Comparison of ENCODE assay signal across 10 mouse cellular contexts in genomic region chr16:25683531-25684248, GRCm38 (mm10). TPM values are rescaled to one million over a fixed set of nuclear protein-coding genes. Genes with fewer than 3 reads are reported as not detected.
DNase-seq lines count a peak whose midpoint lies in the region; ATAC-seq and TF ChIP-seq lines count a peak whose summit lies in the region.
"Had no signal": no experiment of that assay in that cellular context is flagged by ENCODE, and none has a peak within 500 bp of the region (broad histone marks: within the 10 kb centered on the region; RNA-seq: fewer than 3 reads in every experiment).

TSS of gene Trp63 (plus strand) at chr16:25683763.

- no peaks in the 10 kb centered on the region for H3K27me3 ChIP-seq in heart, embryonic 12.5 days (replicated peaks)
- no peaks in the 10 kb centered on the region for H3K27me3 ChIP-seq in limb, embryonic 13.5 days
- H3K27me3 ChIP-seq in intestine, embryonic 16.5 days (replicated peaks; ENCODE audit: control insufficient read depth, insufficient read depth, low read length): no peaks in the 10 kb centered on the region

- intact Hi-C loops in left cerebral cortex, postnatal 4 days (cut with DNase I): no loop called here
- intact Hi-C loops in left cerebral cortex, postnatal 36 days (cut with DNase I): loop anchor here (5.0 kb wide), 1 partner anchor 96 kb away; no protein-coding TSS in a partner anchor

- 0 out of 2 replicates have a peak within 1 kb of the TSS, but pooled peaks have one; percentile 27 for H3K27ac ChIP-seq in heart, embryonic 12.5 days (ENCODE audit: poor library complexity, severe bottlenecking)
- H3K27ac ChIP-seq in ES-E14 (ENCODE audit: insufficient read depth, low read depth, low read length, poor library complexity, severe bottlenecking): no peak within 1 kb of the TSS
- no peak within 1 kb of the TSS for H3K27ac ChIP-seq in limb, embryonic 13.5 days
- H3K27ac ChIP-seq in intestine, embryonic 16.5 days (ENCODE audit: low read length): no peak within 1 kb of the TSS

- no peak for DNase-seq in heart, adult 8-10 months (ENCODE audit: low spot score)
- DNase-seq in ES-E14 (ENCODE audit: low read depth, low spot score): no peak
- DNase-seq in gastrocnemius, adult 8-10 months (ENCODE audit: low spot score in 2 of 2): peak; percentile 19 to 33
- DNase-seq in left cerebral cortex, postnatal 4 days: no peak
- no peak for DNase-seq in left cerebral cortex, postnatal 36 days (ENCODE audit: low spot score in 2 of 2)
- DNase-seq: lung, adult 18-20 months had no signal

- H3K9me3 ChIP-seq in heart, embryonic 12.5 days (replicated peaks): no peaks in the 10 kb centered on the region
- no peaks in the 10 kb centered on the region for H3K9me3 ChIP-seq in ES-E14 (ENCODE audit: control insufficient read depth, insufficient read depth, low read depth, low read length)
- H3K9me3 ChIP-seq in limb, embryonic 13.5 days: no peaks in the 10 kb centered on the region
- H3K9me3 ChIP-seq in intestine, embryonic 16.5 days (ENCODE audit: control insufficient read depth, low read length): no peaks in the 10 kb centered on the region

- ATAC-seq in heart, embryonic 12.5 days (ENCODE audit: insufficient number of reproducible peaks, low FRiP score): no peak
- ATAC-seq in limb, embryonic 13.5 days (ENCODE audit: low FRiP score, low read depth): no peak
- ATAC-seq in intestine, embryonic 16.5 days: no peak
- ATAC-seq: inflammation-experienced regulatory T-cells, adult 6 months had no signal

- peaks cover 3% of the 10 kb centered on the region; the same call in 1 of the 2 replicates for H3K4me1 ChIP-seq in heart, embryonic 12.5 days (replicated peaks)
- no peaks in the 10 kb centered on the region for H3K4me1 ChIP-seq in ES-E14 (ENCODE audit: control insufficient read depth in 2 of 2, insufficient read depth in 2 of 2, low read length in 2 of 2, poor library complexity in 1 of 2)
- peaks cover 9% of the 10 kb centered on the region for H3K4me1 ChIP-seq in limb, embryonic 13.5 days
- no peaks in the 10 kb centered on the region for H3K4me1 ChIP-seq in intestine, embryonic 16.5 days (ENCODE audit: control insufficient read depth, insufficient read depth, low read length)

- H3K4me3 ChIP-seq in heart, embryonic 12.5 days: peak within 1 kb of the TSS; percentile 31
- H3K4me3 ChIP-seq in ES-E14 (ENCODE audit: insufficient read depth in 1 of 2, low read depth in 1 of 2, low read length in 2 of 2, poor library complexity in 1 of 2, severe bottlenecking in 1 of 2): no peak within 1 kb of the TSS
- H3K4me3 ChIP-seq in limb, embryonic 13.5 days: no peak within 1 kb of the TSS
- no peak within 1 kb of the TSS for H3K4me3 ChIP-seq in intestine, embryonic 16.5 days (ENCODE audit: low read length)

- no peaks in the 10 kb centered on the region for H3K36me3 ChIP-seq in heart, embryonic 12.5 days
- no peaks in the 10 kb centered on the region for H3K36me3 ChIP-seq in ES-E14 (ENCODE audit: control insufficient read depth, insufficient read depth, low read length, poor library complexity, severe bottlenecking)
- H3K36me3 ChIP-seq in limb, embryonic 13.5 days: no peaks in the 10 kb centered on the region
- no peaks in the 10 kb centered on the region for H3K36me3 ChIP-seq in intestine, embryonic 16.5 days (ENCODE audit: control insufficient read depth, insufficient read depth, low read length)

- in situ Hi-C loops in ES-E14 (cut with MboI; ENCODE audit: low sequenced_read_pairs in 2 of 2, unreplicated experiment in 2 of 2): no loop called here

- H3K4me2 ChIP-seq in heart, embryonic 12.5 days: peak within 1 kb of the TSS; percentile 62
- peak within 1 kb of the TSS; percentile 32 for H3K4me2 ChIP-seq in limb, embryonic 13.5 days (replicated peaks)
- no peak within 1 kb of the TSS for H3K4me2 ChIP-seq in intestine, embryonic 16.5 days (ENCODE audit: low read depth, low read length)

- WGBS in heart, embryonic 12.5 days: 25% methylated on average over 8 of the region's 8 CpGs
- 36% methylated on average over 8 of the region's 8 CpGs for WGBS in limb, embryonic 13.5 days
- WGBS in intestine, embryonic 16.5 days: 33% methylated on average over 8 of the region's 8 CpGs

- no peak within 1 kb of the TSS for H3K9ac ChIP-seq in heart, embryonic 12.5 days
- H3K9ac ChIP-seq in ES-E14 (ENCODE audit: insufficient read depth, low read depth, low read length, poor library complexity, severe bottlenecking): no peak within 1 kb of the TSS
- H3K9ac ChIP-seq in limb, embryonic 13.5 days: no peak within 1 kb of the TSS
- no peak within 1 kb of the TSS for H3K9ac ChIP-seq in intestine, embryonic 16.5 days (ENCODE audit: low read depth, low read length)

TF ChIP-seq in ES-E14, 5 proteins besides CTCF, POLR2A, EP300 and RAD21:
- TF ChIP-seq MAFK (IDR thresholded peaks at IDR 0.05; ENCODE audit: insufficient read depth, low read depth, low read length) (no peak), HCFC1 (IDR thresholded peaks at IDR 0.05; ENCODE audit: borderline replicate concordance, insufficient read depth, low read length) (no peak), ZNF384 (IDR thresholded peaks at IDR 0.05; ENCODE audit: low read depth, low read length) (0 out of 2 replicates have a peak, but pooled peaks have one; percentile 18), CHD2 (IDR thresholded peaks at IDR 0.05; ENCODE audit: low read depth, low read length) (no peak), ZC3H11A (IDR thresholded peaks at IDR 0.05; ENCODE audit: borderline replicate concordance, low read depth, low read length) (no peak)

RNA-seq across cellular contexts. Expression of gene Trp63, which starts in this region (rescaled TPM):
- 0.37 and 0.40 TPM in 2 replicates for polyA plus RNA-seq in heart, embryonic 12.5 days (2016; fragmentation: Nextera tagmentation; extraction: Ambion mirVana)
- 1 to 10 TPM in 1 of 4 experiments, under 1 TPM in 3; 0.38 to 1.2 (median 0.60) TPM for total RNA-seq in heart, adult 8-10 months (2022)
- 0.05 and 0.13 TPM in 2 replicates for total RNA-seq in ES-E14 (2012; rRNA removed)
- total RNA-seq in gastrocnemius, adult 8-10 months (2022): 10 to 100 TPM in 3 of 4 experiments, 1 to 10 TPM in 1; 8.6 to 14.6 (median 10.8) TPM
- polyA plus RNA-seq in limb, embryonic 13.5 days (2015; fragmentation: Nextera tagmentation; extraction: Ambion mirVana): 29.7 and 34.7 TPM in 2 replicates
- total RNA-seq in left cerebral cortex, postnatal 4 days (2021): under 1 TPM; 0.30 to 0.52 TPM
- total RNA-seq in left cerebral cortex, postnatal 36 days (2021): under 1 TPM; 0.69 to 0.75 TPM
- polyA plus RNA-seq in intestine, embryonic 16.5 days (2015; fragmentation: Nextera tagmentation; extraction: Ambion mirVana): 0.13 TPM in 1 of 2 replicates, not detected in the other

Comparison
In these comparisons a context has a peak if more than half of its experiments do, and no peak if none do; other contexts are left out.
1. RNA of gene Trp63 (polyA plus RNA-seq): 29.7 to 34.7 TPM in limb, embryonic 13.5 days; 0.37 to 0.40 TPM in heart, embryonic 12.5 days and 0.13 TPM in intestine, embryonic 16.5 days; every median in the first group is over 10 times any median in the second.
2. DNase-seq: peak in gastrocnemius, adult 8-10 months (2 of 2); none in heart, adult 8-10 months (single experiment), ES-E14 (single experiment), left cerebral cortex, postnatal 4 days (single experiment) and left cerebral cortex, postnatal 36 days (0 of 2).